Mouse (Mus musculus) Patski (cell line): Measurements from ENCODE around the gene Barhl1. TPM values are rescaled to one million over a fixed set of nuclear protein-coding genes. Genes with fewer than 3 reads are reported as not detected.

ENCODE experiments used
- ATAC-seq: fragments of 100-300 bp; one replicate; pipeline ENCODE4 v1.8.0; 2021
- CTCF ChIA-PET: fragments of 350-600 bp; sonication (Branson Sonifier 250); formaldehyde crosslinking; loops from one replicate; lab custom pipeline; 2022; ENCODE audit warnings: inconsistent platforms; lab: Charles Lee
- POLR2A ChIA-PET: fragments of 350-600 bp; sonication (Branson Sonifier 250); formaldehyde crosslinking; loops from one replicate; lab custom pipeline; 2022; ENCODE audit warnings: antibody characterized with exemption, inconsistent platforms; lab: Charles Lee
- DNase-seq: peaks from one replicate; pipeline ENCODE4 v3.0.0-alpha.2; 2011; ENCODE audit warnings: low read depth, low spot score
- H3K27me3 ChIP-seq: fragments of 371-371 bp; one replicate; pipeline ENCODE4 v1.5.1; 2021
- CTCF ChIP-seq: fragments of 100-300 bp; IDR thresholded peaks from one replicate; pipeline ENCODE4 v1.5.1; 2021
- in situ Hi-C: fragments of 300-500 bp; cut with MboI; formaldehyde crosslinking; loops from 3 replicates; pipeline ENCODE4 v1.11.1; 2018; ENCODE audit warnings: low pct_unique_long_range_greater_than_20kb, mixed read lengths
- polyA plus RNA-seq: library from polyadenylated mRNA; unstranded; gene quantifications from one replicate; pipeline ENCODE4 v1.2.3, GENCODE M21; 2021

The Barhl1 gene
- polyA plus RNA-seq, 1 experiment from 2014 or later, result 0.04 TPM

DNA sequence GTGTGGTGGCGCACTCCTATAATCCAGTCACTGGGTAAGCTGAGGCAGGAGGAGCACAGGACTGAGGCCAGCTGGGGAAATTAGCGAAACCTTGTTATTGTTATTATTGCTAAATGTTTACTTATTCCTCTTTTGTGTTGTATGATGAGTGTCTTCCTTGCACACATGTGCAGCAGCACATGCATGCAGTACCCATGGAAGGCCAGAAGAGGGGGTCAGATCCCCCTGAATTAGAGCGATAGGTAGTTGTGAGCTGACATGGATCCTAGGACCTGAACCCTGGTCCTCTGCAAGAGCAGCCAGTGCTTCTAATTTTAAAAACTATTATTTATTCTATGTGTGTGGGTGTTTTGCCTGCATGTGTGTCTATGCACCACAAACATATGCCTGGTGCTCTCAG lies 14.1 kb upstream of the Barhl1 start:
- ChIA-PET CTCF (interaction anchor here (1.3 kb wide), 1 partner anchor 40 kb away, joined by 3 read pairs; no protein-coding TSS in a partner anchor), POLR2A (no interaction called here)
- ATAC-seq, result no peak
- H3K27me3 ChIP-seq, result peaks cover 38% of the 10 kb centered on the region
- no peak for TF ChIP-seq CTCF
- DNase-seq, result no peak
- in situ Hi-C loops, result no loop called here

DNA sequence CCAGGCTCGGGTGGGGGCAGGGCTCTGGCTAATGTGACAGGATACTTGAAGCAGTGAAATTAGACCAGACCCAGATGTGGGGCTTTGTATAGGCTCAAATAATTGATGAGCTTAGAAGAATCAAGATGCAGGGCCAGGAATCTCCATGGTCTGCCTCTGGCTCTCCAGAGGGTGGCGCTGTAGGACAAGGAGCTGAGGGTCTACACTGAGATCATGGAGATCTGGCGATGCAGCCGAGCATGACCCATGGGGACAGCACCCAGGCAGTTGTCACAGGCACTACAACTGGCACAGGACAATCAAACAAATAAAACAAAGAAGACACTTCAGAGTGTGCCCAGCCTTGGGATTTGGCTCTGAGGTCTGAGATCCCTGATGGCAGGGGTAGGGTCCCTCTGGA lies 7.4 kb upstream of the Barhl1 start:
- peak; percentile 95 for TF ChIP-seq CTCF
- ATAC-seq (no peak), DNase-seq (no peak)
- CTCF ChIA-PET, result interaction anchor here (1.0 to 2.1 kb wide), 6 partner anchors 11 to 168 kb away, joined by 3 to 8 read pairs (median 4); no protein-coding TSS in a partner anchor
- POLR2A ChIA-PET, result no interaction called here
- in situ Hi-C loops, result loop anchor here (5.0 kb wide), 3 partner anchors 53 to 167 kb away; no protein-coding TSS in a partner anchor
- H3K27me3 ChIP-seq, result peaks cover 43% of the 10 kb centered on the region

DNA sequence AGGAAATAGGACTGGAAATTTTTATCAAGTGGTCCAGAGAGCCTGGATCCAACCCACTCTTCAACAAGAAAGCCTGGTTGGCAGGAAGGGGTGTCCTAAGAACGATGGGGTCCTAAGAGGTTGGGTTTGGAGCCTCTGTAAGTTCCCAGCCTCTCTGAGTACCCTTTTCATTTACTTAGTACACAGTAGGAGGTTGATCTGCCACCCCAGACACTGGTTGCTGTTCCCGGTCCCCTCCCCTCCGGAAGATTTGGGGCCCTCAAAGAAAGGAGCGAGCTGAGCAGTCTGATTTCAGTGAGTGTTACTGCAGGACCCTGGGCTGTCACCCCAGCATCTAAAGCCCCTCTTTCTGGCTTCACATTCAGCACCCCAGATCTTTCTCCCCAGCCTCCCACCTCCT lies 2.5 kb upstream of the Barhl1 start:
- DNase-seq (no peak), ATAC-seq (no peak)
- peaks cover 63% of the 10 kb centered on the region for H3K27me3 ChIP-seq
- no peak for TF ChIP-seq CTCF
- ChIA-PET POLR2A (no interaction called here), CTCF (no interaction called here)
- in situ Hi-C loops, result no loop called here

DNA sequence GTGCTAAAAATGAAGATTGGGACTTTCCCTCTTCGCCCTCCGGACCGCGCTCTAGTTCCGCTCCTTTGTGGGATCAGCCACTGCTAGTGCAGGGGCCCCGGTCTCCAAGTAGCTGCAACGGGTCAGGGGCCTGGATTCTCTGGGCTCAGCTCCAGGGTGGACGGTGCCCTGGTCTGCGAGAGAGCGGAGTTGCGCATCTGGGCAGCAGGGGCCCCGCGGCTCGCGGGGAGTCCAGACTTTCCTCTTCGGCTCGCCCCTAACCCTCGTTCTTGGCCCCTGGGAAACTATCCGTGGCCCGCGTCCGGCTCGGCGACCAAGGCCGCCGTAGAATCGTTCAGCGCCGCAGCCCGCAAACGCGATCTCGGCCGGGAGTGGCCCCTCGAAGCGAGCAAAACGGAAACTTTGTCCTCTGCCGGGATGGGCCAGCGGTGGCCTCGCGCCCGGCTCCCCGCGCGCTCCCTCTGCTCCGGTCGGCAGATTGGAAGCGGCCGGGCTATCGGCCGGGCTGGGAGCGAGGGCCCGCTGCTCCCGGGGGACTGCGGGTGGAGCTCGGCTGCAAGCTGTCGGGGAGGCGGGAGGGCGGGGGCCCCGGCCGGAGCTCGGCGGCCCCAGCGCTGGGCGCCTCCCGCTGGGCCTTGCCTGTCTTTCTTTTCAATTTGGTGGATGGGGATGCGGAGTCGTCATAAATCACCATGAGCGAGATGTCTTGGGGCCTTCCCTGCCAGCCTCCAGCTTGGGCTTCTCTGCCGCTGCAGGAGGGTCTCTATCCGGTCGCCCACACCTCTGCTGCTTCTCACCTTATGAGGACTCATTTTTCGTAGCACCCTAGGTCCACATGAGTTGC lies 1.3 kb upstream of the Barhl1 start:
- TF ChIP-seq CTCF, result no peak
- ChIA-PET CTCF (no interaction called here), POLR2A (no interaction called here)
- in situ Hi-C loops, result no loop called here
- no peak for ATAC-seq
- no peak for DNase-seq
- peaks cover 60% of the 10 kb centered on the region for H3K27me3 ChIP-seq

DNA sequence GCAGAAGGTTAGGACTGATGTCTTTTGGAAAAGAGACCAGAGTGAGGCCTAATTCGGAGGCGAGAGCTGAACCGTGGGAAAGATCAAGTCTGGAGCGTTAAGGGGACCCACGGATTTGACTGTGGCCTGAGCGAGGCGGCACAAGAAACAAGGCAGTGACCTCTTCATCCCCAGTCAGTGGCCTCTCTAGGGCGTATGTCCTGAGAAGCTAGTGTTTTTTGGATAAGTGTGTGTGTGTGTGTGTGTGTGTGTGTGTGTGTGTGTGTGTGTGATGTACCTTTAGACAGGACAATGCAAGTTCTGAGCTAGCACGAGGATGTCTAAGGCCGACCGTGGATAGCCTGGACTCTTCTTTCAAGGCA lies 669 bp upstream of the Barhl1 start:
- no peak for TF ChIP-seq CTCF
- peaks cover 54% of the 10 kb centered on the region for H3K27me3 ChIP-seq
- ChIA-PET CTCF (no interaction called here), POLR2A (no interaction called here)
- in situ Hi-C loops, result no loop called here
- no peak for ATAC-seq
- DNase-seq, result no peak

DNA sequence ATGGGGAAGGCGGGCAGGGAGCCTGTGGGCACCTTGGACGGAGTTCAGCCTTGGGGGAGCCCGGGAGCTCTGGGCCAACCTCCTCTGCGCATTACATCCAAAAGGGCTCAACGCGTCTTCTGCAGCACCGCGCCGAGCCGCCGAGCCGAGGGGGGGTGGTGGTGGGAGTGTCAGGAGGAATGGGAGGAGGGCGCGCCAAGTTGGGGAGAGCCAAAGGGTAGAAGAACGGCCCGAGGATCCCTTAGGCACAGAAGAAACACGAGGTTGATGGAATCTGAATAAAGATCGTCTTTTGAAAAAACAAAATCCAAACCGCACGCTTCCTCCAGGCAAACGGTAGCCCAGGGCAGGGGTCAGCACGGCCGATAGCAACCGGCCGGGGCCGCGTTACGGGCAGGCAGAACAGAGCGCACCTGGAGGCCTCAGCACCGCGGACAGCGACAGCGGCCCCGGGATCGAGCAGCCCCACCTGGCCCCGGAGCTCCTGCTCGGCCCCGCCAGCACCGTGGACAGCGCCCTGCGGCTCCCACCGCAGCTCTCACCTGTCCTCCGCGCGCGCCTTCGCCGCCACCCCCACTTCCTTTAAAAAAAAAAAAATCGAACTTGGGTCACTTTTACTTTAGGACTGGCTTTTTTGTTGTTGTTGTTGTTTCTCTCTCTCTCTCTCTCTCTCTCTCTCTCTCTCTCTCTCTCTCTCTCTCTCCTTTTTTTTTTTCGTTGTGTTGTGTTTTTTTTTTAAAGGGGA lies 528 bp downstream of the Barhl1 start:
- in situ Hi-C loops, result no loop called here
- ChIA-PET POLR2A (interaction anchor here (1.1 kb wide), 1 partner anchor 51 kb away, joined by 3 read pairs; no protein-coding TSS in a partner anchor), CTCF (no interaction called here)
- ATAC-seq (peak; percentile 47), DNase-seq (no peak)
- peaks cover 45% of the 10 kb centered on the region for H3K27me3 ChIP-seq
- TF ChIP-seq CTCF, result no peak

DNA sequence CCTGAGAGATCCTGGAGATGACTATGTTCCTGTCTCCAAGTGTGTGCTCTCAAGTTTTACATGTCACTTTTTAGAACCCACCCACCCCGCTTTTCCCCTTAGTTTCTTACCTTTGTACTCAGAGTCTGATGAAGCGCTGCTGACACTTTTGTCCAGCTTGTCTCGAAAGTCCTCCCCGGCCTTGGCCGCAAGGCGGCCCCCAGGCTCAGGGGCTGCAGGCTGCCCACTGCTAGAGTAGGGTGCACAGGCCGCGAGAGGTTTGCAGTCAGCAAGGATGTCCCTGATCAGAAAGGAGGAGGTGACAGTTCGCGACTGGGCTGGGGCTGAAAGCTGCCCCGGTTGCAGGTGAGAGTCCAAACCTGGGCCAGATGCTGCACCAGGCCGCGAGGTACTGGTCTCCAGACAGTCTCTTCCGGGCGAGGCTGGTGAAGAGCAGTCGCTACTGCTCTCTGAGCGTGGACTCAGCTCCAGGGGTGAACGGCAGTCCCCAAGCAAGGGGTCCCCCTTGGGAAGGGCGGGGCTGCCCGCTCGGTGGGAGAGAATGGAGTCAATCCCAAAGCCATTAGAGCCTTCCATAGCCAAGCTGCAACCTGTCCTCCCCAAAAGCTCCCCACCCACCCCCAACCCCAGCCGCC lies 1.2 kb downstream of the Barhl1 start:
- in situ Hi-C loops, result no loop called here
- peaks cover 40% of the 10 kb centered on the region for H3K27me3 ChIP-seq
- ATAC-seq, result no peak

DNA sequence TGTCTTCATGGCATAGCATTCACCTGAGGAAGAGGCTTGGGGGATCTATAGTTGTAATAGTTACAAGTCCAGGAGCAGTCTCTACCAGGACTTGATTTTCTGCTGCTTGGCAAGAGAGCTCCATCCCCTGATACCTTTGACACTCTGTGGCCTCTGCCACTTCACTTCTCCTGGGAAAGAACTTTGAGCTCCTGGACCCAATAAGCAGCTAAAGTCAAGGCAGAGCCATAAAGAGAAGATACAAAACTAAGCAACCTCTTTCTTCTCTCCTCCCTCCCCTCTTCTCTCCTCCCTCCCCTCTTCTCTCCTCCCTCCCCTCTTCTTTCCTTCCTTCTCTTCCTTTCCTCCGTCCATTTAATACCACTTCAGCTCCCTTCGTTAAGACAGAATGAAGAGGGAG lies 2.3 kb downstream of the Barhl1 start:
- CTCF ChIA-PET, result no interaction called here
- TF ChIP-seq CTCF, result no peak
- in situ Hi-C loops, result no loop called here
- peaks cover 32% of the 10 kb centered on the region for H3K27me3 ChIP-seq
- DNase-seq, result no peak
- POLR2A ChIA-PET, result no interaction called here
- ATAC-seq, result no peak

More for the DNA sequence above, 1.2 kb downstream of the Barhl1 start:
- TF ChIP-seq CTCF, result no peak
- ChIA-PET POLR2A (interaction anchor here (1.1 kb wide), 1 partner anchor 52 kb away, joined by 3 read pairs; no protein-coding TSS in a partner anchor), CTCF (no interaction called here)
- DNase-seq, result no peak

DNA sequence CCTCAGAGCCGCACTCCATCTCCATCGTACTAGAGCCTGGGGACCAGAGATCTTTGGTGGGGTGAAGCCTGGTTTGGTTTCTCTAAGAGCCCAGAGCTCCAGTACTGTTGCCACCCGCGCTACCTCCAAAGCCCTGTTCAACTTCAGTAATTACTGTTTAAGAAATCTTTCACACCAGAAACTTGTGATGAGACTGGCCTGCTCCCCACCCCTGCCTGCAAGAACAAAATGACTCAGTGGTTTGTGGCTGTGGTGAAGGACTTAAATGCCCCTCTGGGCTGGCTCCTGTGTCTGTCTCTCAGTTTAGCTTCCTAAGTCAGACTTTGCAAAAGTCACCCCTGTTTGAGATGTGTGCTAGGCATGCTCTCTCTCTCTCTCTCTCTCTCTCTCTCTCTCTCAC lies 3.5 kb downstream of the Barhl1 start:
- POLR2A ChIA-PET, result no interaction called here
- in situ Hi-C loops, result no loop called here
- CTCF ChIA-PET, result interaction anchor here (1.5 kb wide), 1 partner anchor 11 kb away, joined by 4 read pairs; no protein-coding TSS in a partner anchor
- no peak for TF ChIP-seq CTCF
- no peak for ATAC-seq
- no peak for DNase-seq
- H3K27me3 ChIP-seq, result peaks cover 21% of the 10 kb centered on the region

DNA sequence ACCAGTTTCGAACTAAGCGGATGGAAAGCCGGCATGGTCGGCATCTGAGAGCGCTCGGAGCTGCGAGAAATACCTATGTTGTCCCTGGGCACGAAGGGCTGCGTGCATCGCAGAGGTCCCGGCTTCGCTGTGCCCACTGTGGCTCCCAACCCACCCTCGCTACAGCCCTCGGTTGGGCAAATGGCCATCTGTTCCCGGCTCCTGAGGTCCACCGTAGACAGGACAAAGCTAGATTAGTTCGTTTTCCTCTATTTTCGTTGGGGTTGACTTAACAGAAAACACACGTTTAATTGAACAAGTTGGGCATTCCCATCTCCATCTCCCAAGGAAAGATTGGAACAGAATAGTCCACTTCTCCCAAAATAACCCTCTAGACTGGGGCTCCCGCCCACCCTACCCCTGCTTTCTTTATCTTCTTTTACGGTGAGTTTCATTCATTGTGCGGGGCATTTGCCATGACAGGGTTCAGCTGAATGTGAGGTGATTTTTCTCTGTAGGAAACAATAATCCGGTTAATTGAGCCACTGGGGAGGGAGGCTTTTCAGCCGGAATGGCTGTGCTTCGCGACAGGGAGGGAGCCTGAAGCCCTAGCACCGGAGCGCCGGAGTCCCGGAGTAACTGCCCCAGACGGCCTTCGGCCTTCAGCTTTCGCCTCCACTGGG lies 4.3 kb downstream of the Barhl1 start:
- in situ Hi-C loops, result no loop called here
- H3K27me3 ChIP-seq, result peaks cover 16% of the 10 kb centered on the region

More for the DNA sequence above, 4.3 kb downstream of the Barhl1 start:
- POLR2A ChIA-PET, result no interaction called here
- ATAC-seq, result no peak
- no peak for DNase-seq
- no peak for TF ChIP-seq CTCF
- CTCF ChIA-PET, result interaction anchor here (1.5 kb wide), 1 partner anchor 12 kb away, joined by 4 read pairs; no protein-coding TSS in a partner anchor
